Mouse (Mus musculus): ENCODE data around the gene Amz1. TPM values are rescaled to one million over a fixed set of nuclear protein-coding genes. Genes with fewer than 3 reads are reported as not detected.

Gene Amz1
- total RNA-seq, 2 experiments from 2014 or later: 16.6 to 24.8 TPM

DNA sequence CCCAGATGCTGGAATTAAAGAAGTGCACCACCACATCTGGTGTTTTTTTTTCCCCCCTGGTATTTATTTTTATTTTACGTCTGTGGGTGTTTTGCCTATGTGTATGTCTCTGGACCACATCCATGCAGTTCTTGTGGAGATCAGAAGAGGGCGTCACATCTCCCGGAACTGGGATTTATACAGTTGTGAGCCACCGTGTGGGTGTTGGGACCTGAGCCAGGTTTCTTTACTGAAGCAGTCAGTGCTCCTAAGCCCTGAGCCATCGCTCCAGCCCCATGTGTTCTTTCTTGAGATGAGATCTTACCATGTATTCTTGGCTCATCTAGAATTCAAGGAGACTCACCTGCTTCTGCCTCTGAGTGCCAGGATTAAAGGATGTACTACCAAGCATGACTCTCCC lies 12.9 kb upstream of the Amz1 start:
- no peak for DNase-seq (ENCODE audit: low spot score in 2 of 2)

DNA sequence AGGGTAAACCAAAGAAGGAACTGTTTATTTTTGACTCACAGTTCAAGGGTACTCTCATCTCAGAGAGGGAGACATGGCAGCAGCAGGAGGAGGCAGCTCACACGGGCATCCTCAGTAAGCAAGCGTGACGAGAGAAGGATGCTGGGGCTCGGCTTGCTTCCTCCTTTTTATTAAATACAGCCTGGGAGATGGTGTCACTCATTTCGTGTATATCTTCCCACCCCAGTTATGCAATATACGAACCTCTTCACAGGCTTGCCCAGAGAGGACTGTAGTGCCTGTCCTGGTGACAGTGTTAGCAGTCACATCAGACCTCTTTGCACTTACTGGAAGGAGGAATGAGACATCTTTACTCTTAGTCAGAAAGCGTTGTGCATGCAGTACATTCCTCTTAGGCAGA lies 3.2 kb upstream of the Amz1 start:
- no peak for DNase-seq (ENCODE audit: low spot score in 2 of 2)
- intact Hi-C loops (cut with DNase I): no loop called here

More for the DNA sequence above, 12.9 kb upstream of the Amz1 start:
- intact Hi-C loops (cut with DNase I): no loop called here

DNA sequence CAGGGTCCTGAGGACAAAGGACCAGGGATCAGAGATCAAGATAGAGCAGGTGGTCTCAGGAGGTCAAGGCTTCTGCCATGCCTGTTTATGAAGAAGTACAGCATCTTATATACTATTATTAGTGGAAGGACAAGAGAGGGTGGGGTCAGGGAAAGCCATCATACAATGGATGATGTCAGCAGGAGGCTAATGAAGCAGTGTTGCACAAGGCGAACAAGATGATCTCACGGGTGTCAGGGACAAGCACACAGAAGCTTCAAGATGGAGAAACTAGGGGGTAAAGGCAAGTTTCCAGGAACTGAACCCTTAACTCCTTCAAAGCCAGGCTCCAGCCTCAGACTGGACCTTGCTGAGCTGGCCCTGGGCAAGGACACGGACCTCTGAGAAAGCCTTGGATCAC lies 1.8 kb upstream of the Amz1 start:
- no peak for DNase-seq (ENCODE audit: low spot score in 2 of 2)
- intact Hi-C loops (cut with DNase I): no loop called here

DNA sequence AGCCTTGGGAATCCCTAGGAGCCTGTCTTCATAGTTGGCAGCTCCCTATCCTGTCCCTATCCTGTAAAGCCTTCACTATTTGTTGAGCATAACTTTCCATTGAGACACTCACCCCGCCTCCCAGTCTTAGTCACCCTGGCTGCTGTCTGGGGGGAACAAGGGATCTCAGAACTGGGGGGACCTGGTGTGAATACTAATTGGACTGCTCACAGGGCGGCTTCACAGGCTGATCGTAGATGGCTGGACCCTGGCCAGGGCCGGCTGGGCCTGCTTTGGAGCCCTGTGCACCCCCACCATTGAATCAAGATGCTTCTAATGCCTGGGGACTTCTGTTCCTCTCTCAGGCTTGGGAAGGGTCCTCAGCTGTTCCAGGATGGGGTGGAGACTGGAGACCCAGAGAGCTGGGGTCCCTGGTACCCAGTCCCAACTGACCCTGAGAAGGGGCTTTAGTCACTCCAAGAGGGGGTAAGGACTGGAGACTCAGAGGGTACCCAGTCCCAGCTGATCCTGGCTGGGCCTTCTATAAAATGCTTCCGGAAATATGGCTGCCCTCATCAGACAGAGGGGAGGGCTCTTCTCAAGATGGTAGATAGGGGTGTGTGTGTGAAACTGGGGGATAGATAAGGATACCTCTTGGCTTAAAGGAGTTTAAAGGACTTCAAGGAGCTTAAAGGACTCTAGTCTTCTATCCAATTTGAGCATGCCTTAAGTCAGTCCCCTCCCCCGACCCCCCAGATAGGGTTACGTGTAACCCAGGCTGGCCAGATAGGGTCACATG lies 2.3 kb downstream of the Amz1 start:
- no peak for DNase-seq (ENCODE audit: low spot score in 2 of 2)
- intact Hi-C loops (cut with DNase I): no loop called here

DNA sequence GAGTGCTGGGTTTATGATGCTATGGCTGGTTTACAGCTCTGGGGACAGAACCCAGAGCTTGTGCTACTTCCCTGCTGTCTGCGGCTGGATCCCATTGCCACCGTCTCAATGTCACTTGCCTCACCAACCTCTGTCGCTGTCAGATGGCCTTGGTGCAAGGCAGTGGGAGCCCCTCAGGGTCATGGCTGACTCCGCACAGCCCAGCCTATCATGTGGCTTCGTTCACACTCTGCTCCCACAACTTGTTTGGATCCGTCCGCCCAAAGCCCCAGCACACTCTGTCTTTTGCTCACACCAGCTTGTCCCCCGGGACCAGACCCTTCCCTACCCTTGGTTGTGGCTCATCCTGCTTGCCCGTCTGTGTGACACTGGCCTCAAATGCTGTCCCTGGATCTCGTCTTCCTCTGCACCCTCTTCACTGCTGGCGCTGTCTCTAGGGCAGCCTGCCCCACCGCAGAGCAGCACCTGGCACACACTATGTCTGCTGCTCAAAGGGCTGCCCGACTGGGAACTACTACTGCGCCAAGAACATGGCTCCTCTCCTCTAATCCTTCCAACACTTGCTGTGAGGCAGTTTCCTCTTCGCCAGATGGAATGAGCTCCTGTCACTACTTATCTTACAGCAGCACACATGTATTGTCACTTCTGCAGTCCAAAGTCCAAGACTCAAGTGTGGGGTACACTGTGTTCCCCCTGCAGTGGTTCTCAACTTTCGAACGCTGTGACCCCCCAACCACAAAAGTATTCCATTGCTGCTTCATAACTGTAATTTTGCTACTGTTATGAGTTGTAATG lies 3.2 kb downstream of the Amz1 start:
- intact Hi-C loops (cut with DNase I): no loop called here
- DNase-seq (ENCODE audit: low spot score in 2 of 2): no peak

DNA sequence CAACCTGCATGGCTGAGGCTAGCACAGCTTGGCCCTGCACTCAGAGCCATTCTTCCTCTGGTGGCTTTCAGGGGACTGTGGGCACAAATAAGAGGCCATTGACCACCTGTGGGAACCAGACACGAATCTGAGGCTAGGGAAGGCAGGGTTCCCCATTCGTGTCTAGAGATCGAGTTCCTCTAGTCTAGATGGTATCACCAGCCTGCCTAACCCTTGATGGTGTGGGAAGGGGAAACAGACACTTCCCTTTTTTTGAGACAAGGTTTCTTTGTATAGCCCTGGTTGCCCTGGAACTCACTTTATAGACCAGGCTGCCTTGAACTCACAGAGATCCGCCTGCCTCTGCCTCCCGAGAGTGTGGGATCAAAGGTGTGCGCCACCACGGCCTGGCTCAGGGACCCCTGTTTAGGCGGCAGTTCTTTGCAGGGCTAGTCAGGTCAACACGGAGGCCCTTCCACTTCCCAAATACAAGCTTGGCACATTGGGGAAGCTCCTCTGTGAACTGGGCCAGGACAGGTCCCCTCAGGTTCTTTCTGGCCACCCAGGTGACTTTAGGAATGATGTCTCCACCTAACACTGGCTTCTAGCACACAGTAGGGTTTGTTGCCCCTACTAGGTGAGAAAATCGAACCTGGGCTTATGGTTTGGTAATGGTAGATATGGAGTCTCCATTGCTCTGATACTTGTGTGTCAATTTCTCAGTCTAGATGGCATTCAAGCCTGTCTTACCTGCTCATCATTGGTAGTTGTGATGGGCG lies 7.3 kb downstream of the Amz1 start:
- intact Hi-C loops (cut with DNase I): no loop called here
- no peak for DNase-seq (ENCODE audit: low spot score in 2 of 2)

DNA sequence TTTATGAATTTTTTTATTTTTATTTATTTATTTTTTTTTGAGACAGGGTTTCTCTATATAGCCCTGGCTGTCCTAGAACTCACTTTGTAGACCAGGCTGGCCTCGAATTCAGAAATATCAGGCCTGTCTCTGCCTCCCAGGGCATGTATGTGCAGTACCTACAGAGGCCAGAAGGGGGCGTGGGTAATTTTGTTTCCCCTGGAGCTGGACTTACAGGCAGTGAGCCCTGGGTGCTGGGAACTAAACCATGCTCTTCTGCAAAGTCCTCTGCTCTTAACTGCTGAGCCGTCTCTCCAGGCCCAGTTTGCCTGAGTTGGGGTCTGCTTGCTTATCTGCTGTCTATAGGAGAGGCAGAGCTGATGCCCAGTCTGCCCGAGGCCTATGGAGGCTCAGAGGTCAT lies 8.3 kb downstream of the Amz1 start:
- no peak for DNase-seq (ENCODE audit: low spot score in 2 of 2)
- intact Hi-C loops (cut with DNase I): no loop called here

DNA sequence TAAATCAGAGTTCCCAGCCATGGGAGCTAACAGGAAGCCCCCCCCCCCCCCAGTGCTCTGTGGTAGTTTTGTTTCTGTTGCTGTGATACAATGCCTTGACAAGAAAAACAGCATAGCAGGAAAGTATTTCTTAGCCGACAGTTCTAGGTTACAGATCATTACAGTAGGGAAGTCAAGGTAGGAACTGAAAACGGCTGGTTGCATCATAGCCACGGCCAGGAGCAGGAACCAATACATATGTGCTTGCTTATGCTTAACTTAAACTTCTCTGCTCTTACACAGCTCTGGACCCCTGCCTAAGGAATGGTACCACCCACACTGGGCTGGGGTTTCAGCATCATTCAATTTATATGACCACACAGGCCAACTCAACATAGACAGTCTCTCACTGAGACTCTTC lies 9.4 kb downstream of the Amz1 start:
- intact Hi-C loops (cut with DNase I): no loop called here
- no peak for DNase-seq (ENCODE audit: low spot score in 2 of 2)

DNA sequence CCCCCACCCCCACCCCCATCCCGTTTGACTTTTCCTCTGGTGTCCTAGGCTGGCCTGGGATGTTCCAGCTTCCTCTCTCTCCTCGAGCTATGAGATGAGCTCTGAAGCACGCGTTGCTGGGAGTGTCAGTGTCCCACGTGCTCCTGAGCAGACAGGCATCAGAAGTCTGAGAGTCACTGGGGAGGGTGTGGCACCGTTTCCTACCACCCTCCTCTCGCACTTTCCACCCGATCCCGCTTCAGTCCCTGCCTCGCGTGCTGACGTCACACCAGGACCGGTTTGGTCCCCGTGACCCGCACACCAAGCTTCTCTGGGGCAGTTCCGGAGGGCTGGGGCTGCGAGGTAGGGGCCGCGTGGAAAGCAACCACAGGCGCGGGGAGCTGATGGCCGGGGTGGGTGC lies 11.4 kb downstream of the Amz1 start:
- DNase-seq (ENCODE audit: low spot score in 2 of 2): no peak
- intact Hi-C loops (cut with DNase I): no loop called here

DNA sequence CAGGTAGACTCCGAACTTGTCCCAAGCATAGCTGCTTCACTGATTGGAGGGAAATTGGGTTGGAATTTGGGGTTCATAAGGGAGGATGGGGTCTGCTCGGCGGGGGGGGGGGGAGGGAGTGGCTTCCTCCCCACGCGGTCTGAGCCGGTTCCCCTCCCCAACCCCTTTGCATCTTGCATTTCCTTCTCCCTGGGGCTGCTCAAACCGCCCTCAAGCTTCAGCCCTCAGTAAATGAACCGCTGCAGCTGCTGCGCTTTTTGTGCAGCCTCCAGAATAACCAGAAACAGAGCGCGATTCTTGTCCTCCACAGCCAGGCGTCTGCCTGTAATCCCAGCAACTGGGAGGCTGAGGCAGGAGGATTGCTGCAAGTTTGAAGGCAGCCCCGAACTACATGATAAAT lies 12.2 kb downstream of the Amz1 start:
- DNase-seq (ENCODE audit: low spot score in 2 of 2): no peak
- intact Hi-C loops (cut with DNase I): no loop called here

DNA sequence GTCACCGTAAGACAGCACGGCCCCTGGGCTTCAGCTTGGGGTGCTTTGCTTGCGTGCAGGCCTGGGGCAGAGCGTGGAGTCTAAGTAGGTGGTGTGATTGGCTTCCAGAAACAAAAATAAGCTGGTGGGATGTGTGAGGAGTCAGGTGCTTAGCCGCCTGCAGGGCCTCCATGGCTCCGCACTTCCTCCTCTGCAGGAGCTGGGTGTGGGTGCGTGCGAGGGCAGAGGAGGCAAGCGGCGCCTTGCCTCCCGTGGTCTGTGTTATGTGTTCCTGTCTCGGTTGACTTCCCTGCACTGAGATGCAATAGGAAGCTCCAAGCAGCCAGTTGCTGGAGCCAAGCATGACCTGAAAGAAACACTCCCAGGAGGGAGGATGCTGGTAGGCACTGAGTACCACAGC lies 15.9 kb downstream of the Amz1 start:
- DNase-seq (ENCODE audit: low spot score in 2 of 2): peak; percentile 51 to 70
- intact Hi-C loops (cut with DNase I): no loop called here

DNA sequence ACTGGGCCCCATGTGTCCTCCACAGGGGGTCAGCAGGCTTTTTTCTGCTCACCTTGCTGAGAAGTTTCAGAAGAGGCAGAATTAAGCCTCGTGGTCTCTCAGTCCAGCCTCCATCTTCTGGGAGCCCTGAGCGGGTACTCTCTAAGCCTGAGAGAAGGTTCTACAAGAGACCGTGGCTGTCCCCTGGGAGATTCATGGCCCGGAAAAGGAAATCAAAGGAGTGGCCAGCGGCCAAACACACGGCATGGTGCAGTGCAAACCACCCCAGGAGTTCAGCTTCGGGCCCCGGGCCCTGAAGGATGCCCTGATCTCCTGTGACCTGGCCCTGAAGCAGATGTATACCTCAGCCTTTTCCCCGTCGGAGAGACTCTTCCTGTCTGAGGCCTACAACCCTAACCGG lies 17.1 kb downstream of the Amz1 start:
- no peak for DNase-seq (ENCODE audit: low spot score in 2 of 2)
- intact Hi-C loops (cut with DNase I): no loop called here

DNA sequence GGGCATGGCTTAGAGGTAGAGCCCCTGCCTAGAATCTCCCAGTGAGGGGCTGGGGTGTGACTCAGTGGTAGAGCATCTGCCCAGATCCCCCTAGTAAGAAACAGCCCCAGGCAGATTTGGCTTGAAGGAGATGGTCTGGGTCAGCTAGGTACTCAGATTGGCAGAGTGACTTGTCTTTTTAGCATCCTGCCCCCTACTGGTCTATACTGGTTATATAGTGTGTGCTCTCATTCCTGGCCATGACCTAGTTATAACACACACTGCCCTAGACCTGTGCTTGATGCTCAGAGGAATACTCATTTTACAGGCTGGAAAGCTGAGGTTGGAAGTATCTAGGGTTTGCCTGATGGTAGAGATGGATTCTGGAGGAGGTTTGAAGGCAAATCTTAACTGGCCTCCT lies 17.9 kb downstream of the Amz1 start:
- no peak for DNase-seq (ENCODE audit: low spot score in 2 of 2)
- intact Hi-C loops (cut with DNase I): no loop called here

DNA sequence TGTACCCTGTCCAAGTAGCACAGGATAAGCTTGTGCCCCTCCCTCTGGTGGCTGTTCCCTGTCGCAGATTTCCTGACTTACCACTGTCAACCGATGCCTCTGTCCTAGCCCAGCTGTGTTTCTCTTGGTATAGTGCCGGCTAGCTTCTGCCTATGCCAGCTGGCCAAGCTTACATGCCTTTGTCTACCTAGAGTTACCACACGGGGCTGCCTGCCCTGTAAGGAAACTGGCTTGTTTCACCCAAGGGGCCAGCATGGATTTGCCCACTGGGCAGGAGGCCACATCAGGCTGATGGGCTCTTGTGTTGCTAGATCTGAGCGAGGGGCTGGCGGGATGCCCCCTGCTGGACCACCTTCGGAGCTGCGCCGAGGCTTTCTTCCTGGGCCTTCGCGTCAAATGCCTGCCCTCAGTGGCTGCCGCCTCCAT lies 19.8 kb downstream of the Amz1 start:
- intact Hi-C loops (cut with DNase I): no loop called here
- no peak for DNase-seq (ENCODE audit: low spot score in 2 of 2)

DNA sequence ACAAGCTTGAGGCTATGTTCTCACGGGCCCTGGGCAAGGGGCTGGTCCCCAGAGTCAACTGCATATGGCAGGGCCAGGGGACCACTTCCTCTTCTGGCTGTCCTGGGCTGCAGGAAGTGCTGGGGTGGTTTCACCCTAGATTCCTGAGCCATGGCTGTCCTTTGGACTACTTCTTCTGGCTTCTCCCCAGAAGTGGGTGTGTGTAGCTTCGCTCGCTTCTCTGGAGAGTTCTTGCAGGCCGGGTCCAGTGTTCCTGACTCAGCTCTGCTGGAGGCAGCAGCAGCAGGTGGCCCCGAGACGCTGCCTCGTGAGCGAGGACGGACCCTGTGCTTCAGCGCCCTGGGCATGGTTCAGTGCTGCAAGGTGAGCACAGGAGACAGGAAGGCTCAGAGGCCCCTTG lies 24.5 kb downstream of the Amz1 start:
- intact Hi-C loops (cut with DNase I): loop anchor here (5.0 kb wide), 1 partner anchor 41 kb away; the partner anchor contains the start of gene Brat1
- no peak for DNase-seq (ENCODE audit: low spot score in 2 of 2)

DNA sequence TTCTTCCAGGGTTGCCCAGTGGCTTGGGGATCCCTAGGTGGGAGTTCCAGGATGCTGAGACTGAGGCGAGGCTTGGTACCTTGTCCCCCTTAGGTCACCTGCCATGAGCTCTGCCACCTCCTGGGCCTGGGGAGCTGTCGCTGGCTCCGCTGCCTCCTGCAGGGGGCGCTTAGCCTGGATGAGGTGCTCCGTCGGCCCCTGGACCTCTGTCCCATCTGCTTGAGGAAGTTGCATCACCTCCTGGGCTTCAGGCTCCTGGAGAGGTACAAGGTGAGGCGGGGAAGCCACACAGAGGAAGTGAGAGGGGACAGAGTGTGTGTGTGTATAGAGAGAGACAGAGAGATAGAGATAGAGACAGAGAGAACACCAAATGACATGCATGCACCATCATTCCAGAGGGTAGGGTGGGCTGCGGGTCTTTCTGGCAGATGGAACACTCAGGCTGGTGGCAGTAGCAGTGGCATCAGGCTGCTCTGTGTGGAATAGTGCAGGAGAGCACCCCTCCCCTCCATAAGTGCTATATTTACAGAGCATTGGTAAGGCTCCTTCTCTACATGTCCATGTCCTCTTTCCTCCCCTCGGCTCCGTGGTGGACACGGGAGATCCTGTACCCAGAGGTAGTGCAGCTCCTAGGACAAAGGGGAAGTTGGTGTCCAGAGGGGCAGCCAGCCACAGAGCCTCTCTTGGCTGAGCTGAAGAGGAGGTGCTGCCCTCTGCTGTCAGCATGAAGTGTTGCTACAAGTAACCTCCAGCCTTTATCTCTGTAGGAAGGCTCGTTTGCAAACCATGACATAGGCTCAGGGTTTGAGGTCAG lies 25.3 kb downstream of the Amz1 start:
- DNase-seq (ENCODE audit: low spot score in 2 of 2): peak; percentile 52 to 61
- intact Hi-C loops (cut with DNase I): loop anchor here (5.0 kb wide), 1 partner anchor 42 kb away; the partner anchor contains the start of gene Brat1

DNA sequence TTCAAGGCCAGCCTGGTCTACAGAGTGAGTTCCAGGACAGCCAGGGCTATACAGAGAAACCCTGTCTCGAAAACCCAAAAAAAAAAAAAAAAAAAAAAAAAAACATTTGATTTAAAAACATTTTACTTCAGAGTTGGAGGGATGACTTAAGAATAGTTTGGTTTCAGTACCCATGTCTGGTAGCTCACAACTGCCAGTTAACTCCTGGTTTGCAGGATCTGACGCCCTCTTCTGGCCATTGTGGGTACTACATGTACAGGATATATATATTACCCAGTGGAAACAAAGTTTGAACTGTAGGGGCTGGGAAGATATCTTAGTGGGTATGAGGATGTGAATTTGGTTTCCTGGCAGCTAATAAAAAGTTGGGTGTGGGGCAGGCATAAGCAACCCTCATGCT lies 27.0 kb downstream of the Amz1 start:
- no peak for DNase-seq (ENCODE audit: low spot score in 2 of 2)

DNA sequence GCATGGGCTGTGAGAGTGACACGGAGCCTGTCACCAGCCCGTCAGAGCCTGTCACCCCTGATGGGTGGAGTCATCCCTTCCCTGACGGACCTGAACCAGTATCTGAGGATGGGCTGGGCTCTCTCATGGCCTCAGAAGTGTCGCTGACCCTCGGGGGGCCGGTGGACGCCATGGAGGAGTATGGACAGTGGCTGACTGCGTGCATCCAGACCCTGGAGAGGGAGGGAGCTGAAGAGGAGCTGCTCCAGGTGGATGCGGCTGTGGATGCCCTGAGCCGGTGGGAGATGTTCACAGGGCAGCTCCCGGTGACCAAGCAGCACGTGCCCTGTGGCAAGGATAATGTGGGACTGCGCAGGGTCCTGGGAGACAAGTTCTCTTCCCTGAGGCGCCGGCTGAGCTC lies 28.1 kb downstream of the Amz1 start:
- intact Hi-C loops (cut with DNase I): loop anchor here (5.0 kb wide), 1 partner anchor 210 kb away; no protein-coding TSS in a partner anchor
- no peak for DNase-seq (ENCODE audit: low spot score in 2 of 2)

More for the DNA sequence above, 27.0 kb downstream of the Amz1 start:
- intact Hi-C loops (cut with DNase I): loop anchor here (5.0 kb wide), 1 partner anchor 209 kb away; no protein-coding TSS in a partner anchor

DNA sequence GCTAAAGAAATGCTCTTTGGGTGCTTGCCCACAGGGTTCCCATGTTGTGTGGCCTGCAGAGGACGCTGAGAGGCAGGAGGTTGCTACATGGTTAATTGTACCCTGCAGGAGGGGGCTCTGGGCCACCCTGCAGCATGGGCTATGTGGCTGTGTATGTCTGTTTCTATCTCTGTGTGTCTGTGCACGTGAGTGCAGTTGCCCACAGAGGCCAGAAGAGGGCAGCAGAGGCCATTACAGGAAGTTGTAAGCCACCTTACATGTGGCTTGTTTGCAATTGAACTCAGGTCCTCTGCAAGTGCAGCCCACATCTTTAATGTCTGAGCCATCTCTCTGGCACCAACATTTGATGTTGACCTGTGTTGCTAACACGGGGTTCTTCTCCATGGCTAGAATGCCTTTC lies 28.7 kb downstream of the Amz1 start:
- DNase-seq (ENCODE audit: low spot score in 2 of 2): no peak
- intact Hi-C loops (cut with DNase I): loop anchor here (5.0 kb wide), 1 partner anchor 210 kb away; no protein-coding TSS in a partner anchor
